Mouse (Mus musculus) cortical plate, adult 2 months (tissue): ENCODE results near the gene Oscar. TPM values are rescaled to one million over a fixed set of nuclear protein-coding genes. Genes with fewer than 3 reads are reported as not detected.

ENCODE experiments used
- H3K27ac ChIP-seq: fragments of 200-500 bp; 2 replicates; pipeline ENCODE4 v1.5.1; 2012; ENCODE audit warnings: low read length, control low read depth, inconsistent platforms; ENCODE audit not compliant: insufficient read depth
- H3K4me1 ChIP-seq: fragments of 200-500 bp; 2 replicates; pipeline ENCODE4 v1.6.1; 2011; ENCODE audit warnings: low read length; ENCODE audit not compliant: control insufficient read depth, insufficient read depth
- H3K4me3 ChIP-seq: fragments of 200-500 bp; 2 replicates; pipeline ENCODE4 v1.5.1; 2011; ENCODE audit warnings: mild to moderate bottlenecking, low read length, control low read depth; ENCODE audit not compliant: insufficient read depth
- CTCF ChIP-seq: fragments of 200-500 bp; IDR thresholded peaks from 2 replicates; pipeline ENCODE4 v1.5.1; 2011; ENCODE audit warnings: mild to moderate bottlenecking, control low read depth, low read length; ENCODE audit not compliant: insufficient read depth; ENCODE audit errors: extremely low read depth
- POLR2A ChIP-seq: fragments of 200-500 bp; IDR thresholded peaks from 2 replicates; pipeline ENCODE4 v1.6.1; 2011; ENCODE audit warnings: mild to moderate bottlenecking, low read length, control low read depth; ENCODE audit not compliant: insufficient read depth; ENCODE audit errors: extremely low read depth
- polyA plus RNA-seq: library from polyadenylated mRNA; depleted of rRNA; stranded (reverse); fragments of >200 nt; gene quantifications from 2 replicates; pipeline ENCODE4 v1.2.3, GENCODE M21; 2012; rRNA removed

Gene Oscar
- polyA plus RNA-seq = 4.7 and 5.7 TPM in 2 replicates

DNA sequence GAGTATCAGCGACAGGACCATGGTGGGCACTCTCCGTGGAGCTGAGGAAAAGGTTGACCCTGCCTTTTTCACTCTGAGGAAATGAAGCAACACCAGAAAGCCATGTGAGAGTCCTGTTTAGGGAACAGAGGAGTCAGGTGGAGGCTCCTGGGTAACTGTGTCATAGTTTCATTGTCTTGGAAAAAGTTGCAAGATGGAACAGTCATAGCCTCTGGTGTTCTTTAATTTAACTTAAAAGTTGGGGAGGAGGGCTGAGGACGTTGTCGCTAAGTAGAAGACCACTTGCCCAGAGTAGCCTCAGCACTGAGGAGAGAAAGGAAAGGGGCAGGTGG is at the start of gene Oscar:
TSS of gene Oscar (minus strand) at position 101 of the 332 bp plus-strand sequence.
- Histone ChIP-seq H3K4me3 (peak within 1 kb of the TSS; percentile 88; the same call in 1 of the 2 replicates), H3K4me1 (0 out of 2 replicates have a peak, but pooled peaks cover 2% of the 10 kb centered on the region), H3K27ac (no peak within 1 kb of the TSS)
- TF ChIP-seq POLR2A = no peak
- TF ChIP-seq CTCF = no peak

DNA sequence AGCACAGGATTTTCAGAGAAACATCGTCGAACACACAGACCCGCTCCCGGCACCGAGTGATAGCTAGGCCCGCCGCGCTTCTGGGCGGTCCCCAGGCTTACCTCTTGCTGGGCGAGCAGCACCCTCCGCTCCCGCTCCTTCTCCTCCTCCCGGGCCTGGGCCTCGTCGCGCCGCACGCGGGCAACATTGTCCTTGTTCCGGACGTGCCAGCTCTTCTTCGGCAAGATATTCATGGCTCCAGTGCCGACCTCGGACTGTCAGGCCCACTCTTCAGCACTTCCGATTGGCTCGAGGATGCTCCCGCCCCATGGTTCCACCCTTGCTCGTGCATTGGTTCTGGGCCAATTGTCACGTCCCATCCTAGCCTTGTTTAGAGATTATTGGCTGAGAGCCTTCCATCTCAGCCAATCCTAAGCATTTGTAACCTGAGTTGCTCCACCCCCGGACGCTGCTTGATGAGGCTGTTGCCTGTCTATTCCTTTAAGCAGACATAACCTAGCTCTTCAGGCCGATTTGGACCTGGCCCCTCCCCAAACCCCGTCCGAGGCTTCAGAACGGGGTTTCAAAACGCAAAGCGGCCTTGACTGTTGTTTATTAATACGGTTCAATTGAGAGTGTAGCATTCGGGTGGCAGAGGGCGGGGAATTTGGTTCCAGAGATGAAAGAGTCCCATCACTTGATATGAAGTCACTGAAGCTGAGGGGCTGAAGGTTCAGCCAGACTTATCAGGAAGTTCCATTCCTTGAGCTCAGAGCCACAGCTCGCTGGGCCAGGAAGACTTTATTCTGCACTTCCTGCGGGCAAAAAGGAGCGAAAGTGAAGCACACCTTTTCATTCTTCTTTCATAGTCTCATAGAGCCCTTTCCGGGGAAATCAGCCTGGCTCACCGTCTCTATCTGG is 49.5 kb upstream of the Oscar start, which contains the start of gene Leng1:
TSS of gene Leng1 (minus strand) at position 626 of the 900 bp plus-strand sequence.
- Histone ChIP-seq H3K4me1 (peaks cover 2% of the 10 kb centered on the region; the same call in 1 of the 2 replicates), H3K27ac (peak within 1 kb of the TSS; percentile 29; the same call in 1 of the 2 replicates), H3K4me3 (peak within 1 kb of the TSS; percentile 59)
- TF ChIP-seq POLR2A = peak; percentile 82
- TF ChIP-seq CTCF = no peak

GRCm38 (mm10) chr7:3664524-3665214 is 48.7 kb upstream of the Oscar start:
- no peak for TF ChIP-seq POLR2A
- peaks cover 2% of the 10 kb centered on the region; the same call in 1 of the 2 replicates for H3K4me1 ChIP-seq
- H3K4me3 ChIP-seq = peak overlapping the region; percentile 59
- no peak overlapping the region for H3K27ac ChIP-seq

DNA sequence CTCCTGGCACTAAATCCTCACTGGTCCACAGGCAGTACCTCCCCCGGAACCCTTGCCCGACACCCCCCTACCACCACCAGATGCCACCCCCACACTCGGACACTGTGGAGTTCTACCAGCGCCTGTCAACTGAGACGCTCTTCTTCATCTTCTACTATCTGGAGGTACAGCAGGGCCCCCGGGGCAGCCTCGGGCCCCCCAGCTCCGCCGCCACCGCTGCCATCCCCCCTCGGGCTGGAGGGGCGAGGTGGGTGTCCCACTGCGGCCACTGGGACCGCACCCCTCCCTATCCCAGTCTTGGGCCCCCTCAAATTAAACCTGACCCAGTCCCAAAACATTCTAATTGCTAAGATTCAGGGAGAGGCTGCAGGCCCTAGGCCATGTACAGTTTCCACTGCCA is 42.6 kb upstream of the Oscar start:
- H3K4me3 ChIP-seq = no peak overlapping the region
- no peaks in the 10 kb centered on the region for H3K4me1 ChIP-seq
- no peak overlapping the region for H3K27ac ChIP-seq
- TF ChIP-seq CTCF = no peak
- TF ChIP-seq POLR2A = no peak

- Histone ChIP-seq H3K4me3 (no peak overlapping the region), H3K27ac (no peak overlapping the region), H3K4me1 (no peaks in the 10 kb centered on the region)
- TF ChIP-seq CTCF (no peak), POLR2A (no peak)
Measured at GRCm38 (mm10) chr7:3656966-3657365, 41.0 kb upstream of the Oscar start.

DNA sequence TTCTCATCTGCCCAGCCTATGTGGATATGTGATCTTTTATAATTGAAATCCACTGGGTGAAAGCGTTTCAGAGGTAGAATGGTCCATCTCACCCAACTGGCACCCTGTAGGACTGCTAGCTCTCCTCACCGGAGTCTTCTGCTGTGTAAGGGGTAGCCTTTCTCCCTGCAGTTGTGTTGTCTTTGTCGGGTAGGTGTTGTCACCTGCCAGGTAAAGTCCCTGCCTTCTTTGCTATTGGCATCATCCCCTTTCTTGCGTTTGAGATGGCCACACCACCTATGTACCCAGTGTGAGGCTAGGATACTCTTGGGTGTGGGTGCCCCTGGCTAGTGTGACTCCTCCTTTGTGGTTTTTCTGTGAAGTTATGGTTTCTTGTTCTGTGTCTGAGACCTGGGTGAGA is 30.7 kb upstream of the Oscar start:
- H3K27ac ChIP-seq = no peak overlapping the region
- no peak for TF ChIP-seq POLR2A
- no peak for TF ChIP-seq CTCF
- H3K4me3 ChIP-seq = peak overlapping the region; percentile 50
- H3K4me1 ChIP-seq = peaks cover 9% of the 10 kb centered on the region

DNA sequence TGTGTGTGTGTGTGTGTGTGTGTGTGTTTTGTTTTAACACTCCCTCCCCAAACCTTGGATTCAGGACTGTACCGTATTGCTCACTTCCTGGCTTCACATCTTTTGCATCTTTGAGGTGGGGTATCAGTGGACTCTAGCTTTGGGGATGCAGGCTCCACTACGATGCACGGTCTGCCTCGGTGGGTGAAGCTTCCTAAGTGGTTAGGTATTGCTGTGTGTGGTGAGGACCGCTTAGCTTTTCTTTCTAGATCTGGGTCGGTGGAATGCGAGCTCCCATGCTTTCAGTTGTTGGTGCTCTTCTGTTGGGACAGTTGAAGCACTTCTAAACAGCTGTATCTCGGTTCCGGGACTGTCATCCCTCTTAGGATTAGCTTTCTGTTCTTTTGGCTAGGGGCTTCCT is 30.2 kb upstream of the Oscar start:
- H3K4me3 ChIP-seq = peak overlapping the region; percentile 50
- H3K27ac ChIP-seq = no peak overlapping the region
- no peak for TF ChIP-seq CTCF
- no peak for TF ChIP-seq POLR2A
- peaks cover 9% of the 10 kb centered on the region for H3K4me1 ChIP-seq

DNA sequence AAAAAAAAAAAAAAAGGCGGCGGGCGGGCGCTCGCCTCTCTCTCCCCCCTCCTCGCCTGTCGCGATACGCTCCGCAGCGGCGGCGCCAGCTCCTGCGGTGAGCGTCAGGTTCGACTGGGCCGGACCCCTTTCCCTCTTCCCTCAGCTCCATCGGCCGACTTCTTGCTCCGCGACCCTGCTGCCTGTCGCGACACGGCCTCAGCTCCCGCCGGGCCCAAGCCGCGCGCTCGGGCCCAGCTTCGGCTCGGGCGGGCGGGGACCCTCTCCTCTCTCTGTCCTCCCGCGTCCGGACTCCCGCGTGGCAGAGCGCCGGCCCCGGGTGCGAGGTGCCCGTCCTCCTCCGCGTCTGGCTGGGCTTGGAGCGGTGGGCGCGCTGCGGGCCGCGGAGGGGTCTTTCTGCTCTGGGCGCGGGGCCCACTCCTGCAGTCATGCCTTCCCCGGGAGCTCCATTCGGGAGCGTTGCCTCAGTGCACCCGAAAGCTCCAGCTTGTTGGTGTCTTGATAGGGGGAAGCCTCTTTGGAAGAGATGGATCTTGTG is 29.6 kb upstream of the Oscar start:
- TF ChIP-seq CTCF (no peak), POLR2A (no peak)
- peak overlapping the region; percentile 50 for H3K4me3 ChIP-seq
- H3K27ac ChIP-seq = peak overlapping the region; percentile 76

GRCm38 (mm10) chr7:3644672-3645487 is 28.9 kb upstream of the Oscar start, which contains the start of gene Cnot3:
Gene Cnot3 (plus strand): TSS chr7:3645268.
- Histone ChIP-seq H3K27ac (peak within 1 kb of the TSS; percentile 76), H3K4me3 (peak within 1 kb of the TSS; percentile 50), H3K4me1 (peaks cover 9% of the 10 kb centered on the region)
- TF ChIP-seq CTCF = no peak
- peak; percentile 58 for TF ChIP-seq POLR2A

More for the DNA sequence above, 29.6 kb upstream of the Oscar start:
- H3K4me1 ChIP-seq = peaks cover 9% of the 10 kb centered on the region
